17 mouse cellular contexts compared by ENCODE assay signal in genomic region chr6:128995250-128996053, GRCm38 (mm10). TPM values are rescaled to one million over a fixed set of nuclear protein-coding genes. Genes with fewer than 3 reads are reported as not detected.
DNase-seq lines count a peak whose midpoint lies in the region; ATAC-seq lines count a peak whose summit lies in the region.
"Had no signal": no experiment of that assay in that cellular context is flagged by ENCODE, and none has a peak within 500 bp of the region (broad histone marks: within the 10 kb centered on the region; RNA-seq: fewer than 3 reads in every experiment).

No protein-coding gene starts in this region.

- no peak overlapping the region for H3K27ac ChIP-seq in midbrain, embryonic 13.5 days
- no peak overlapping the region for H3K27ac ChIP-seq in midbrain, embryonic 15.5 days
- H3K27ac ChIP-seq in intestine, embryonic 15.5 days: peak overlapping the region; percentile 80
- no peak overlapping the region for H3K27ac ChIP-seq in liver, embryonic 16.5 days (ENCODE audit: low read length)
- H3K27ac ChIP-seq in stomach, embryonic 16.5 days (ENCODE audit: low read length): peak overlapping the region; percentile 48; the same call in 1 of the 2 replicates
- H3K27ac ChIP-seq in forebrain, embryonic 10.5 days: no peak overlapping the region
- H3K27ac ChIP-seq: embryonic facial prominence, embryonic 15.5 days; limb, embryonic 12.5 days; macrophage had no signal

- no peak overlapping the region for H3K4me2 ChIP-seq in midbrain, embryonic 13.5 days (replicated peaks)
- H3K4me2 ChIP-seq in midbrain, embryonic 15.5 days: no peak overlapping the region
- H3K4me2 ChIP-seq in intestine, embryonic 15.5 days (replicated peaks): peak overlapping the region; percentile 36
- peak overlapping the region; percentile 47; the same call in 1 of the 2 replicates for H3K4me2 ChIP-seq in liver, embryonic 16.5 days (ENCODE audit: low read depth, low read length)
- peak overlapping the region; percentile 32; the same call in 1 of the 2 replicates for H3K4me2 ChIP-seq in stomach, embryonic 16.5 days (ENCODE audit: low read depth, low read length)
- H3K4me2 ChIP-seq: embryonic facial prominence, embryonic 15.5 days; limb, embryonic 12.5 days had no signal

- no peaks in the 10 kb centered on the region for H3K9me3 ChIP-seq in midbrain, embryonic 13.5 days
- H3K9me3 ChIP-seq in midbrain, embryonic 15.5 days: no peaks in the 10 kb centered on the region
- H3K9me3 ChIP-seq in intestine, embryonic 15.5 days: no peaks in the 10 kb centered on the region
- no peaks in the 10 kb centered on the region for H3K9me3 ChIP-seq in liver, embryonic 16.5 days (replicated peaks; ENCODE audit: control insufficient read depth, low read length)
- no peaks in the 10 kb centered on the region for H3K9me3 ChIP-seq in stomach, embryonic 16.5 days (replicated peaks; ENCODE audit: control insufficient read depth, low read length)
- H3K9me3 ChIP-seq in forebrain, embryonic 10.5 days: no peaks in the 10 kb centered on the region
- H3K9me3 ChIP-seq: embryonic facial prominence, embryonic 15.5 days; limb, embryonic 12.5 days had no signal

- no peaks in the 10 kb centered on the region for H3K27me3 ChIP-seq in midbrain, embryonic 13.5 days
- H3K27me3 ChIP-seq in midbrain, embryonic 15.5 days (replicated peaks): no peaks in the 10 kb centered on the region
- no peaks in the 10 kb centered on the region for H3K27me3 ChIP-seq in intestine, embryonic 15.5 days (replicated peaks)
- H3K27me3 ChIP-seq in liver, embryonic 16.5 days (ENCODE audit: control insufficient read depth, insufficient read depth, low read depth, low read length): no peaks in the 10 kb centered on the region
- no peaks in the 10 kb centered on the region for H3K27me3 ChIP-seq in stomach, embryonic 16.5 days (ENCODE audit: control insufficient read depth, insufficient read depth, low read length)
- H3K27me3 ChIP-seq in forebrain, embryonic 10.5 days (ENCODE audit: poor library complexity, severe bottlenecking): peaks cover 30% of the 10 kb centered on the region
- H3K27me3 ChIP-seq: embryonic facial prominence, embryonic 15.5 days; limb, embryonic 12.5 days had no signal

- H3K4me3 ChIP-seq in midbrain, embryonic 13.5 days (replicated peaks): no peak overlapping the region
- no peak overlapping the region for H3K4me3 ChIP-seq in midbrain, embryonic 15.5 days
- H3K4me3 ChIP-seq in intestine, embryonic 15.5 days (replicated peaks): no peak overlapping the region
- peak overlapping the region; percentile 43; the same call in 1 of the 2 replicates for H3K4me3 ChIP-seq in liver, embryonic 16.5 days (ENCODE audit: low read depth, low read length)
- H3K4me3 ChIP-seq in stomach, embryonic 16.5 days (replicated peaks; ENCODE audit: low read length): no peak overlapping the region
- H3K4me3 ChIP-seq in forebrain, embryonic 10.5 days: no peak overlapping the region
- H3K4me3 ChIP-seq: embryonic facial prominence, embryonic 15.5 days; limb, embryonic 12.5 days had no signal

- peaks cover 11% of the 10 kb centered on the region for H3K4me1 ChIP-seq in midbrain, embryonic 13.5 days (replicated peaks)
- no peaks in the 10 kb centered on the region for H3K4me1 ChIP-seq in midbrain, embryonic 15.5 days
- peaks cover 5% of the 10 kb centered on the region for H3K4me1 ChIP-seq in intestine, embryonic 15.5 days (replicated peaks)
- peaks cover 7% of the 10 kb centered on the region for H3K4me1 ChIP-seq in liver, embryonic 16.5 days (ENCODE audit: control insufficient read depth, low read depth, low read length)
- peaks cover 3% of the 10 kb centered on the region; the same call in 1 of the 2 replicates for H3K4me1 ChIP-seq in stomach, embryonic 16.5 days (ENCODE audit: control insufficient read depth, insufficient read depth, low read length)
- peaks cover 56% of the 10 kb centered on the region for H3K4me1 ChIP-seq in forebrain, embryonic 10.5 days

- no peak overlapping the region for H3K9ac ChIP-seq in midbrain, embryonic 13.5 days (replicated peaks)
- H3K9ac ChIP-seq in midbrain, embryonic 15.5 days: no peak overlapping the region
- no peak overlapping the region for H3K9ac ChIP-seq in intestine, embryonic 15.5 days
- no peak overlapping the region for H3K9ac ChIP-seq in liver, embryonic 16.5 days (ENCODE audit: low read depth, low read length)
- no peak overlapping the region for H3K9ac ChIP-seq in stomach, embryonic 16.5 days (ENCODE audit: low read length)
- H3K9ac ChIP-seq: embryonic facial prominence, embryonic 15.5 days; limb, embryonic 12.5 days had no signal

- ATAC-seq in midbrain, embryonic 13.5 days: 0 out of 2 replicates have a peak, but pooled peaks have one; percentile 32
- no peak for ATAC-seq in midbrain, embryonic 15.5 days (replicated peaks)
- ATAC-seq in intestine, embryonic 15.5 days: peak; percentile 88
- ATAC-seq in liver, embryonic 16.5 days (ENCODE audit: low read depth): peak; percentile 19; the same call in 1 of the 2 replicates
- peak; percentile 45; the same call in 1 of the 2 replicates for ATAC-seq in stomach, embryonic 16.5 days (ENCODE audit: insufficient read depth, low FRiP score)
- ATAC-seq: inflammation-experienced regulatory T-cells, adult 6 months had no signal

- 94% methylated on average over 7 of the region's 7 CpGs for WGBS in midbrain, embryonic 13.5 days
- 94% methylated on average over 7 of the region's 7 CpGs for WGBS in midbrain, embryonic 15.5 days
- 64% methylated on average over 7 of the region's 7 CpGs for WGBS in intestine, embryonic 15.5 days
- 64% methylated on average over 7 of the region's 7 CpGs for WGBS in liver, embryonic 16.5 days (ENCODE audit: insufficient replicate concordance)
- 70% methylated on average over 7 of the region's 7 CpGs for WGBS in stomach, embryonic 16.5 days
- 89% methylated on average over 7 of the region's 7 CpGs for WGBS in forebrain, embryonic 10.5 days

- H3K36me3 ChIP-seq in midbrain, embryonic 13.5 days: no peaks in the 10 kb centered on the region
- H3K36me3 ChIP-seq in midbrain, embryonic 15.5 days (replicated peaks): no peaks in the 10 kb centered on the region
- no peaks in the 10 kb centered on the region for H3K36me3 ChIP-seq in intestine, embryonic 15.5 days
- no peaks in the 10 kb centered on the region for H3K36me3 ChIP-seq in liver, embryonic 16.5 days (ENCODE audit: control insufficient read depth, insufficient read depth)
- H3K36me3 ChIP-seq in stomach, embryonic 16.5 days (ENCODE audit: control insufficient read depth, insufficient read depth, low read length): no peaks in the 10 kb centered on the region
- no peaks in the 10 kb centered on the region for H3K36me3 ChIP-seq in forebrain, embryonic 10.5 days (replicated peaks)
- H3K36me3 ChIP-seq: embryonic facial prominence, embryonic 15.5 days; limb, embryonic 12.5 days had no signal

- no peak for DNase-seq in forebrain, embryonic 10.5 days (ENCODE audit: extremely low spot score, low spot score)
- no peak for DNase-seq in spleen, postnatal 36 days (ENCODE audit: low spot score in 2 of 2)
- no peak for DNase-seq in gastrocnemius, postnatal 25 days
- DNase-seq: adrenal gland, postnatal 14 days; cerebellum, postnatal 36 days; heart, postnatal 14 days; spleen, adult 18-20 months had no signal

RNA-seq across cellular contexts. Expression of gene Klrb1f, which starts 50.2 kb away (rescaled TPM):
- 0.17 and 0.23 TPM in 2 replicates for polyA plus RNA-seq in midbrain, embryonic 13.5 days (2015; fragmentation: Nextera tagmentation; extraction: Ambion mirVana)
- 0.55 and 0.81 TPM in 2 replicates for polyA plus RNA-seq in midbrain, embryonic 15.5 days (2015; fragmentation: Nextera tagmentation; extraction: Ambion mirVana)
- 0.27 and 0.49 TPM in 2 replicates for polyA plus RNA-seq in intestine, embryonic 15.5 days (2015; fragmentation: Nextera tagmentation; extraction: Ambion mirVana)
- 0.45 and 0.50 TPM in 2 replicates for polyA plus RNA-seq in liver, embryonic 16.5 days (2015; fragmentation: Nextera tagmentation; extraction: Ambion mirVana)
- polyA plus RNA-seq in stomach, embryonic 16.5 days (2015; fragmentation: Nextera tagmentation; extraction: Ambion mirVana): 0.27 and 0.48 TPM in 2 replicates
- polyA plus RNA-seq in forebrain, embryonic 10.5 days (2016; fragmentation: Nextera tagmentation; extraction: Ambion mirVana): 0.10 TPM in 1 of 2 replicates, not detected in the other
- not detected for total RNA-seq in gastrocnemius, postnatal 25 days (2021)
- total RNA-seq: adrenal gland, postnatal 14 days; layer of hippocampus, postnatal 14 days had no signal

Comparison
In these comparisons a context has a peak if more than half of its experiments do, and no peak if none do; other contexts are left out.
1. H3K27ac ChIP-seq: peak in intestine, embryonic 15.5 days (single experiment) and stomach, embryonic 16.5 days (single experiment); none in midbrain, embryonic 13.5 days (single experiment), midbrain, embryonic 15.5 days (single experiment), liver, embryonic 16.5 days (single experiment) and forebrain, embryonic 10.5 days (single experiment).
2. H3K4me2 ChIP-seq: peak in intestine, embryonic 15.5 days (single experiment), liver, embryonic 16.5 days (single experiment) and stomach, embryonic 16.5 days (single experiment); none in midbrain, embryonic 13.5 days (single experiment) and midbrain, embryonic 15.5 days (single experiment).